9 mouse cellular contexts compared by ENCODE assay signal in the genomic region with DNA sequence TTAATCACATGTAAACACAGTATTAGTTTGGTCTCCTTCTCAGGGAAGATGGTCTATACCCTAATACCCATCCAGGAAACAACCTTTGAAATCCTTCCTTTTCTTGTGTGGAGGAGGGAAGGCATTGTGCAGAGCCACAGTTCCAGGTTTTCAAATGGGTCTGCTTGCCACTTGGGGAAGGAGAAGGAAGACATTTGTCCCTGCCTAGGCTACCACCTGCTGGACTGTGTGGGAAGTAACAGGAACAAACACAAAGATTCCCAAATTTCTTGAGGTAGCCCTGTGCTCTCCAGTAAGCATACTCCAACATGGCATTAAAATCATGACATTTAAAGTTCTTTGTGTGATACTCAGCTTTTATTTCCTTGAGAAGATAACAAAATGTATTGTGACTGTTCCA.
DNase-seq lines count a peak whose midpoint lies in the region; ATAC-seq lines count a peak whose summit lies in the region.
"Had no signal": no experiment of that assay in that cellular context is flagged by ENCODE, and none has a peak within 500 bp of the region (broad histone marks: within the 10 kb centered on the region; RNA-seq: fewer than 3 reads in every experiment).

No protein-coding gene starts in this region.

- no peaks in the 10 kb centered on the region for H3K27me3 ChIP-seq in forebrain, embryonic 16.5 days (replicated peaks; ENCODE audit: control insufficient read depth, insufficient read depth, low read length)
- H3K27me3 ChIP-seq in limb, embryonic 13.5 days = no peaks in the 10 kb centered on the region
- H3K27me3 ChIP-seq: embryonic facial prominence, embryonic 13.5 days had no signal

- no peak overlapping the region for H3K27ac ChIP-seq in forebrain, embryonic 16.5 days (ENCODE audit: low read length)
- H3K27ac ChIP-seq in limb, embryonic 13.5 days = no peak overlapping the region
- H3K27ac ChIP-seq: embryonic facial prominence, embryonic 13.5 days had no signal

- peak; percentile 19 for DNase-seq in ovary, postnatal 36 days (ENCODE audit: low spot score)
- DNase-seq in ovary, adult 18-20 months (ENCODE audit: low spot score) = no peak
- DNase-seq in cerebellum, adult 11 months = peak; percentile 20
- peak; percentile 21 for DNase-seq in kidney, adult 11 months
- DNase-seq in right cerebral cortex, postnatal 10 days (ENCODE audit: low spot score in 2 of 2) = peak; percentile 29 to 58
- no peak for DNase-seq in spleen, adult 12 weeks (ENCODE audit: low spot score)

- 0 out of 2 replicates have a peak, but pooled peaks cover 5% of the 10 kb centered on the region for H3K4me1 ChIP-seq in forebrain, embryonic 16.5 days (replicated peaks; ENCODE audit: control insufficient read depth, insufficient read depth, low read length)
- no peaks in the 10 kb centered on the region for H3K4me1 ChIP-seq in limb, embryonic 13.5 days
- H3K4me1 ChIP-seq: embryonic facial prominence, embryonic 13.5 days had no signal

- H3K9me3 ChIP-seq in forebrain, embryonic 16.5 days (ENCODE audit: control insufficient read depth, low read length) = no peaks in the 10 kb centered on the region
- H3K9me3 ChIP-seq in limb, embryonic 13.5 days = no peaks in the 10 kb centered on the region
- H3K9me3 ChIP-seq: embryonic facial prominence, embryonic 13.5 days had no signal

- no peak overlapping the region for H3K9ac ChIP-seq in forebrain, embryonic 16.5 days (replicated peaks; ENCODE audit: low read depth, low read length)
- H3K9ac ChIP-seq in limb, embryonic 13.5 days = no peak overlapping the region
- H3K9ac ChIP-seq: embryonic facial prominence, embryonic 13.5 days had no signal

- H3K4me2 ChIP-seq in forebrain, embryonic 16.5 days (ENCODE audit: low read length) = no peak overlapping the region
- H3K4me2 ChIP-seq in limb, embryonic 13.5 days (replicated peaks) = no peak overlapping the region
- H3K4me2 ChIP-seq: embryonic facial prominence, embryonic 13.5 days had no signal

- 0 out of 2 replicates have a peak, but pooled peaks have one; percentile 71 for ATAC-seq in forebrain, embryonic 16.5 days
- peak; percentile 49; the same call in 1 of the 2 replicates for ATAC-seq in limb, embryonic 13.5 days (ENCODE audit: low FRiP score, low read depth)

- no peak overlapping the region for H3K4me3 ChIP-seq in forebrain, embryonic 16.5 days (replicated peaks; ENCODE audit: low read length)
- H3K4me3 ChIP-seq in limb, embryonic 13.5 days = no peak overlapping the region
- H3K4me3 ChIP-seq: embryonic facial prominence, embryonic 13.5 days had no signal

- no peaks in the 10 kb centered on the region for H3K36me3 ChIP-seq in forebrain, embryonic 16.5 days (ENCODE audit: control insufficient read depth, insufficient read depth)
- no peaks in the 10 kb centered on the region for H3K36me3 ChIP-seq in limb, embryonic 13.5 days
- H3K36me3 ChIP-seq: embryonic facial prominence, embryonic 13.5 days had no signal

Comparison
In these comparisons a context has a peak if more than half of its experiments do, and no peak if none do; other contexts are left out.
1. DNase-seq: peak in ovary, postnatal 36 days (single experiment), cerebellum, adult 11 months (single experiment), kidney, adult 11 months (single experiment) and right cerebral cortex, postnatal 10 days (2 of 2); none in ovary, adult 18-20 months (single experiment) and spleen, adult 12 weeks (single experiment).